Mouse (Mus musculus) midbrain, postnatal 0 days (tissue): ENCODE measurements around the gene Cnn2. TPM values are rescaled to one million over a fixed set of nuclear protein-coding genes. Genes with fewer than 3 reads are reported as not detected.

Source experiments
- ATAC-seq: fragments of 200-750 bp; cut with Nextera tagmentation; 2 replicates; pipeline ENCODE4 v1.8.0; 2017; ENCODE audit warnings: moderate number of reproducible peaks, mild to moderate bottlenecking, moderate TSS enrichment, moderate library complexity; ENCODE audit not compliant: low FRiP score
- DNase-seq: peaks from one replicate; pipeline ENCODE4 v3.0.0-alpha.2; 2015; ENCODE audit warnings: low spot score
- H3K27ac ChIP-seq: fragments of 300-500 bp; sonication (generic); 2 replicates; pipeline ENCODE4 v1.5.1; 2014; ENCODE audit warnings: low read depth, mild to moderate bottlenecking, low read length, mixed read lengths
- H3K27me3 ChIP-seq: fragments of 300-500 bp; sonication (generic); 2 replicates; pipeline ENCODE4 v1.6.1; 2014; ENCODE audit warnings: low read length, control low read depth, mixed read lengths; ENCODE audit not compliant: insufficient read depth
- H3K36me3 ChIP-seq: fragments of 300-500 bp; sonication (generic); 2 replicates; pipeline ENCODE4 v1.6.1; 2014; ENCODE audit warnings: low read length, control low read depth, mixed read lengths; ENCODE audit not compliant: insufficient read depth
- H3K4me1 ChIP-seq: fragments of 300-500 bp; sonication (generic); 2 replicates; pipeline ENCODE4 v1.6.1; 2014; ENCODE audit warnings: mild to moderate bottlenecking, control low read depth, antibody characterized with exemption, low read length, mixed read lengths; ENCODE audit not compliant: insufficient read depth
- H3K4me2 ChIP-seq: fragments of 300-500 bp; sonication (generic); 2 replicates; pipeline ENCODE4 v1.6.1; 2014; ENCODE audit warnings: low read depth, mild to moderate bottlenecking, low read length, mixed read lengths; ENCODE audit not compliant: poor library complexity, severe bottlenecking
- H3K4me3 ChIP-seq: fragments of 300-500 bp; sonication (generic); 2 replicates; pipeline ENCODE4 v1.5.1; 2014; ENCODE audit warnings: low read depth, mild to moderate bottlenecking, low read length, moderate library complexity
- H3K9ac ChIP-seq: fragments of 300-500 bp; sonication (generic); replicated peaks from 2 replicates; pipeline ENCODE4 v1.6.1; 2014; ENCODE audit warnings: mild to moderate bottlenecking, low read length, moderate library complexity, mixed read lengths; ENCODE audit not compliant: poor library complexity, severe bottlenecking
- H3K9me3 ChIP-seq: fragments of 300-500 bp; sonication (generic); 2 replicates; pipeline ENCODE4 v1.6.1; 2016; ENCODE audit warnings: low read length, control low read depth
- CTCF ChIP-seq: IDR thresholded peaks from 2 replicates; pipeline ENCODE4 v1.5.1; 2016; ENCODE audit warnings: antibody characterized with exemption, mild to moderate bottlenecking
- WGBS: fragments of 180-500 bp; shearing (Covaris S2); extraction: QIAGEN DNeasy Blood & Tissue Kit; methylation state at CpG from one replicate; pipeline ENCODE4 v1.1.7; 2014; 5-methylcytosine and 5-hydroxymethylcytosine counted together
- polyA plus RNA-seq: library from polyadenylated mRNA; unstranded; fragments of >200 nt; fragmentation: Nextera tagmentation; extraction: Ambion mirVana; gene quantifications from 2 replicates; pipeline ENCODE4 v1.2.1, GENCODE M21; 2015
- total RNA-seq: library from RNA; depleted of rRNA; stranded (reverse); fragments of >200 nt; gene quantifications from 2 replicates; pipeline ENCODE4 v1.2.3, GENCODE M21; 2014

Cnn2 gene
- total and polyA plus RNA-seq, 2 experiments from 2014 or later = 12.6 to 19.5 TPM

DNA sequence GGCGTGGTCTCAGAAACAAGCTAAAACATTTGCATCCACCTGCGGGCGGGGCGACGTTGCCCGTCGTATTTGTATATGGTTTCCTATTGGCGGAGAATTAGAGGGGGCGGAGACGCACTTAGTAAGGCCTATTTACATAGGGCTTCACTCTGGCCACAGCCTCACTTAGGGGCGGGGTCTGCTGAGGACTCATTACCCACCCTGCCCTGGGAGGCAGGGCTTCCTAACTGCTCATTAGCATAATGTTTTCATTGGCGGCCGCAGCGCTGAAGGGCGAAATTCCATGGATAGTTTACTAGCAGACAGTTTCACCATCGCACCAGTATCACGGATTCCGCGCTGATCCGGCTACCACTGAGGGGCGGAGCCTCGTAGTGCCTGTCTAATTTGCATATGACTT, 3.5 kb upstream of the Cnn2 start:
- H3K27ac ChIP-seq = peak overlapping the region; percentile 96
- peaks cover 22% of the 10 kb centered on the region for H3K27me3 ChIP-seq
- DNase-seq (peak; percentile 100), ATAC-seq (peak; percentile 92)
- H3K4me3 ChIP-seq = peak overlapping the region; percentile 75
- no peaks in the 10 kb centered on the region for H3K36me3 ChIP-seq
- peak overlapping the region; percentile 89 for H3K9ac ChIP-seq
- peaks cover 17% of the 10 kb centered on the region for H3K4me1 ChIP-seq
- H3K9me3 ChIP-seq = no peaks in the 10 kb centered on the region
- under 1% methylated on average over 22 of the region's 22 CpGs for WGBS
- peak overlapping the region; percentile 69 for H3K4me2 ChIP-seq
- no peak for TF ChIP-seq CTCF

DNA sequence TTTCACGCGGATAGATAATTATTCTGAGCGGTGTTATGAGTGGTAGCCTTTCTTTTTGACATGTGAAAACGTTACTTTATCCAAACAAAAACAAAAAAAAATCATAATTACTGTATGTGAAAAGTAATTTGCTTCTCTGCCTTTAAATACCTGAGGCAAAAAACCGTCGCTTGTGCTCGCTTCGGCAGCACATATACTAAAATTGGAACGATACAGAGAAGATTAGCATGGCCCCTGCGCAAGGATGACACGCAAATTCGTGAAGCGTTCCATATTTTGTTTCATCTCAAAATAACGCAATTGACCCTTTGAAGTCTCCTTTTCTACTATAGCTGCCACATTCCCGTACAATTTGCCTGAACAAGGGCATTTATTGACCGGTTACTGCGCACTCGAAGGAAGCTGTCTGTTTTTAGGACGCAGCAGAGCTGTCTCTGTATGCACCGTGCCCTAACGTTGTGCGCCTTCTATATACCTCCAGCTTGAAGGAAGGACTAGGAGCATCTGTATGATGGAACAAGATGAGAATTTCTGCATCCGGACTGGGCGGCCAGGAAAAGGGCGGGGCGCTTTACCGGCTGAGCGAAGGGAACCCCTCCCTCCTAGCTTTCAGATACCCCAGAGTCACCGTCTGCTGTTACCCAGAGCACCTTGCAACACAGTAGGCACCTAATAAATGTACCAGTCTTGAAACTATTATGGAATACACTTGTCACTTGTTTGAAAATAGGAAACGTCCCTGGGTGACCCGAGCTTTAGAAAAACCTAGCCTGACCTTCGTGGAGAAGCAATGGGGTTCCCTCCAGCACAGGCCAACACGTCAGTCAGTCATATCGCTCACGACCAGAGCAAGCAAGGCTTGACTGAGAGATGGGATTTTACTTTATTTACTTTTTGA, 2.8 kb upstream of the Cnn2 start:
- peak overlapping the region; percentile 96 for H3K27ac ChIP-seq
- H3K9me3 ChIP-seq = no peaks in the 10 kb centered on the region
- H3K9ac ChIP-seq = peak overlapping the region; percentile 89
- no peak for ATAC-seq
- H3K4me3 ChIP-seq = peak overlapping the region; percentile 75
- WGBS = 2% methylated on average over 35 of the region's 35 CpGs
- H3K27me3 ChIP-seq = peaks cover 24% of the 10 kb centered on the region
- DNase-seq = peak; percentile 70
- TF ChIP-seq CTCF = no peak
- peaks cover 17% of the 10 kb centered on the region for H3K4me1 ChIP-seq
- peak overlapping the region; percentile 62 for H3K4me2 ChIP-seq
- H3K36me3 ChIP-seq = no peaks in the 10 kb centered on the region

DNA sequence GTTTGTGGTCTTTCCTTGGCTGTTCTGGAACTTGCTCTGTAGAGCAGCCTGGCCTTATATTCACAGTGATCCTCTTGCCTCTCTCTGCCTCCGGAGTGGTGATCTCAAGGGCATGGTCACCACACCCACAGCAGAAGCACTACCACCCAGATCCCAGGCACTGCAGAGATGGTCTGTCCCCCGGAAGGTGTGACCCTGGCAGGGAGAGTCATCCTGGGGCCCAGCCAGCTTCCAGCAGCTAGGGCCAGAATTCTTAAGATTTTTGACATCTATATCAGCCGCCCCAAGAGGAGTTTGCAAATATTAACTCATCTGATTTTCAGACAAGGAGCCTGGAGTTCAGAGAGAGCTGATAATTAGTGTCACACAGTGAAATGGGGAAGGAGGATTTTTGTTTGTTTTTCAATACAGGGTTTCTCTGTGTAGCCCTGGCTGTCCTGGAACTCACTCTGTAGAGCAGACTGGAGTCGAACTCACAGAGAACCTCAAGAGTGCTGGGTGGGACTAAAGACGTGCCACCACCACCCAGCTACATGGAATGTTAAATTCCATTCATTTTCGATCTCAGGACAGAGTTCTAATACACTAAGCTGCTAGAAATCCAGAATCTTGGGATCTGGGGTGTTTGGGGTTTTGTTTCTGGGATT, 2.0 kb upstream of the Cnn2 start:
- Histone ChIP-seq H3K4me1 (peaks cover 17% of the 10 kb centered on the region), H3K27me3 (peaks cover 24% of the 10 kb centered on the region), H3K36me3 (no peaks in the 10 kb centered on the region), H3K4me2 (peak overlapping the region; percentile 62), H3K27ac (peak overlapping the region; percentile 96), H3K9ac (no peak overlapping the region; the same call in 1 of the 2 replicates), H3K9me3 (no peaks in the 10 kb centered on the region), H3K4me3 (peak overlapping the region; percentile 75)
- 37% methylated on average over 6 of the region's 6 CpGs for WGBS
- no peak for TF ChIP-seq CTCF
- no peak for ATAC-seq
- DNase-seq = no peak

DNA sequence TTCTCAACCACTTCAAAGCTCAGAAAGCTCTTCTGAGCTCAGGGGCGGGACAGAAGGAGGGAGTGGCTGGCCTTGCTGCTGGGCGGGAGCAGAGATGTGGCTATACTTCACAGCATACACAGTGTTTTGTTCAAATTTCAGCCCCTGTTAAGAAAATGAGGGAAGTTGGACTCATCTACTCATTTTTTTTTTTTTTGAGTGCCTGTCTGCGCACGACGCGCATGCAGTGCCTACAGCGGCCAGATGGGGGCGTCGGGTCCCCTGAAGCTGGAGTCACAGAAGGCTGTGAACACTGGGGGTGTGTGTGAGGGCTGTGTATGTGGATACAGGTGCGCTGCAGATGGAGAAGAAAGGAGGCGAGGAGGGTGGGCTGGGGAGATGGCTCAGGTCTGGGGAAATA, 1.4 kb upstream of the Cnn2 start:
- WGBS = 6% methylated on average over 11 of the region's 11 CpGs
- Histone ChIP-seq H3K9me3 (no peaks in the 10 kb centered on the region), H3K4me2 (0 out of 2 replicates have a peak overlapping the region, but pooled peaks have one; percentile 20), H3K9ac (no peak overlapping the region), H3K27ac (no peak overlapping the region), H3K27me3 (peaks cover 24% of the 10 kb centered on the region), H3K4me1 (peaks cover 15% of the 10 kb centered on the region), H3K4me3 (no peak overlapping the region), H3K36me3 (no peaks in the 10 kb centered on the region)
- ATAC-seq (no peak), DNase-seq (peak; percentile 81)
- TF ChIP-seq CTCF = peak; percentile 91

DNA sequence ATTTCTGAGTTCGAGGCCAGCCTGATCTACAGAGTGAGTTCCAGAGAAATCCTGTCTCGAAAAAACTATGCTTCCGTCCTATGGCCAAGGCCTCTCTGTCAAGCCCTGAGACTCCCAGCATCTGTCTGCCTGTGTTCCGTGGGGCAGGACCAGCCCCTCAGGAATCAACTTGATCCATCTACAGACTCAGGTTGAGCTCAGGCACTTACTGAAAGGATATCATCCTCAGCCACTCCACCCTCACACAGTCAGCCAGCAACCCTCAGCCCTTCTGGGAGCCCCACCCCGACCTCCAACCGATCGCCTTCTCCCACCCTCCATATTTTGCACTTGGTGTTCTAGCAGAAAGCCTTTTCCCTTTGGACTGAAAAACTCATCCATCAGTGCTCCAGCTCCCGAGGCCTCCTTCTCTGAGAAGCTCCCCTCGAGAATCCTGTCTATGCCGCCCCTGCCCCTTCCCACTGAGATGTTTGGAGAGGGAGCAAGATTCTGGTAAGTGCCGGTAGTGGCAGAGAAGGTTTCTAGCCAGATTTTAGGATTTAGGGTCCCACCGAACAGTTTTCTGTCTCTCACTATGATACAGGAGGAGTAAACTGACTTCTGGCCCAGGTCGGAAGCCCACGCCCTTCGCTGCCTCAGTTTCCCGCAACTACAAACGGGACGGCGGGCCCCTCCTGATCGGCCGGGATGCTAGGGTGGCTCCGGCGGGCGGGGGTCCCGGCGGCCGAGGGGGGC, 446 bp upstream of the Cnn2 start:
- 12% methylated on average over 27 of the region's 27 CpGs for WGBS
- DNase-seq = no peak
- H3K27ac ChIP-seq = no peak overlapping the region
- no peaks in the 10 kb centered on the region for H3K36me3 ChIP-seq
- H3K4me2 ChIP-seq = peak overlapping the region; percentile 75
- peak overlapping the region; percentile 60 for H3K9ac ChIP-seq
- H3K4me3 ChIP-seq = peak overlapping the region; percentile 46
- H3K27me3 ChIP-seq = peaks cover 24% of the 10 kb centered on the region
- H3K4me1 ChIP-seq = peaks cover 8% of the 10 kb centered on the region
- no peak for ATAC-seq
- no peak for TF ChIP-seq CTCF
- no peaks in the 10 kb centered on the region for H3K9me3 ChIP-seq
